Mouse (Mus musculus) embryonic facial prominence, embryonic 11.5 days (tissue): Measurements from ENCODE around the gene Rsph1. TPM values are rescaled to one million over a fixed set of nuclear protein-coding genes. Genes with fewer than 3 reads are reported as not detected.

Source experiments
- ATAC-seq: fragments of 200-750 bp; cut with Nextera tagmentation; replicated peaks from 2 replicates; pipeline ENCODE4 v1.8.0; 2017; ENCODE audit warnings: low read depth; ENCODE audit not compliant: insufficient number of reproducible peaks, low FRiP score, low TSS enrichment
- DNase-seq: peaks from one replicate; pipeline ENCODE4 v3.0.0-alpha.2; 2015; ENCODE audit warnings: low spot score
- H3K27ac ChIP-seq: fragments of 300-500 bp; sonication (generic); replicated peaks from 2 replicates; pipeline ENCODE4 v1.5.1; 2014; ENCODE audit warnings: mild to moderate bottlenecking, low read depth, low read length, control low read depth
- H3K27me3 ChIP-seq: fragments of 300-500 bp; sonication (generic); 2 replicates; pipeline ENCODE4 v1.6.1; 2014; ENCODE audit warnings: mild to moderate bottlenecking, low read length, moderate library complexity, mixed read lengths; ENCODE audit not compliant: control insufficient read depth, insufficient read depth
- H3K36me3 ChIP-seq: fragments of 300-500 bp; sonication (generic); replicated peaks from 2 replicates; pipeline ENCODE4 v1.6.1; 2014; ENCODE audit warnings: low read depth, mild to moderate bottlenecking, low read length, moderate library complexity, mixed read lengths; ENCODE audit not compliant: control insufficient read depth, insufficient read depth
- H3K4me1 ChIP-seq: fragments of 300-500 bp; sonication (generic); 2 replicates; pipeline ENCODE4 v1.6.1; 2014; ENCODE audit warnings: low read length, mixed read lengths; ENCODE audit not compliant: control insufficient read depth, insufficient read depth
- H3K4me2 ChIP-seq: fragments of 300-500 bp; sonication (generic); 2 replicates; pipeline ENCODE4 v1.6.1; 2014; ENCODE audit warnings: low read depth, mild to moderate bottlenecking, control low read depth, low read length, moderate library complexity
- H3K4me3 ChIP-seq: fragments of 300-500 bp; sonication (generic); 2 replicates; pipeline ENCODE4 v1.5.1; 2014; ENCODE audit warnings: low read depth, low read length, control low read depth
- H3K9ac ChIP-seq: fragments of 300-500 bp; sonication (generic); replicated peaks from 2 replicates; pipeline ENCODE4 v1.6.1; 2014; ENCODE audit warnings: mild to moderate bottlenecking, control low read depth, low read length
- H3K9me3 ChIP-seq: fragments of 300-500 bp; sonication (generic); replicated peaks from 2 replicates; pipeline ENCODE4 v1.6.1; 2016; ENCODE audit warnings: mild to moderate bottlenecking, low read length, inconsistent platforms, mixed read lengths; ENCODE audit not compliant: control insufficient read depth
- WGBS: fragments of 180-500 bp; shearing (Covaris S2); extraction: QIAGEN DNeasy Blood & Tissue Kit; methylation state at CpG from one replicate; pipeline ENCODE4 v1.1.7; 2014; 5-methylcytosine and 5-hydroxymethylcytosine counted together
- polyA plus RNA-seq: library from polyadenylated mRNA; unstranded; fragments of >200 nt; fragmentation: Nextera tagmentation; extraction: Ambion mirVana; gene quantifications from 2 replicates; pipeline ENCODE4 v1.2.1, GENCODE M21; 2014

Rsph1 gene
- polyA plus RNA-seq, 1 experiment from 2014 or later = 0.76 TPM

- Histone ChIP-seq H3K9me3 (no peaks in the 10 kb centered on the region), H3K4me1 (no peaks in the 10 kb centered on the region), H3K36me3 (no peaks in the 10 kb centered on the region), H3K27ac (no peak overlapping the region), H3K27me3 (peaks cover 14% of the 10 kb centered on the region), H3K9ac (no peak overlapping the region), H3K4me2 (no peak overlapping the region), H3K4me3 (no peak overlapping the region)
- no peak for DNase-seq
- ATAC-seq = no peak
- WGBS = 89% methylated on average over 6 of the region's 6 CpGs
These were observed 21.4 kb upstream of the Rsph1 start for GRCm38 (mm10) chr17:31298419-31299209.

- no peak overlapping the region for H3K9ac ChIP-seq
- H3K4me1 ChIP-seq = no peaks in the 10 kb centered on the region
- 21% methylated on average over 7 of the region's 7 CpGs for WGBS
- ATAC-seq (no peak), DNase-seq (no peak)
- H3K4me2 ChIP-seq = no peak overlapping the region
- H3K9me3 ChIP-seq = no peaks in the 10 kb centered on the region
- peaks cover 14% of the 10 kb centered on the region for H3K27me3 ChIP-seq
- no peak overlapping the region for H3K4me3 ChIP-seq
- no peak overlapping the region for H3K27ac ChIP-seq
- H3K36me3 ChIP-seq = no peaks in the 10 kb centered on the region
These were observed 20.3 kb upstream of the Rsph1 start for GRCm38 (mm10) chr17:31297521-31297939.

- peak; percentile 74 for ATAC-seq
- Histone ChIP-seq H3K36me3 (no peaks in the 10 kb centered on the region), H3K4me3 (peak overlapping the region; percentile 50), H3K27ac (0 out of 2 replicates have a peak overlapping the region, but pooled peaks have one; percentile 28), H3K27me3 (peaks cover 14% of the 10 kb centered on the region), H3K4me2 (peak overlapping the region; percentile 96), H3K9me3 (no peaks in the 10 kb centered on the region), H3K4me1 (no peaks in the 10 kb centered on the region), H3K9ac (peak overlapping the region; percentile 67)
- peak; percentile 66 for DNase-seq
- WGBS = 1% methylated on average over 66 of the region's 68 CpGs
These were observed 19.0 kb upstream of the Rsph1 start for GRCm38 (mm10) chr17:31295892-31296781.

GRCm38 (mm10) chr17:31295215-31295891 lies 18.2 kb upstream of the Rsph1 start:
- Histone ChIP-seq H3K27me3 (peaks cover 14% of the 10 kb centered on the region), H3K4me3 (peak overlapping the region; percentile 50), H3K9me3 (no peaks in the 10 kb centered on the region), H3K27ac (no peak overlapping the region), H3K9ac (no peak overlapping the region), H3K36me3 (no peaks in the 10 kb centered on the region), H3K4me1 (no peaks in the 10 kb centered on the region), H3K4me2 (peak overlapping the region; percentile 96)
- WGBS = 20% methylated on average over 25 of the region's 25 CpGs
- ATAC-seq (no peak), DNase-seq (peak; percentile 46)

- H3K4me2 ChIP-seq = no peak overlapping the region
These were observed 17.4 kb upstream of the Rsph1 start for GRCm38 (mm10) chr17:31294363-31295214.

GRCm38 (mm10) chr17:31290859-31291258 lies 13.7 kb upstream of the Rsph1 start:
- no peak for ATAC-seq
- Histone ChIP-seq H3K27ac (no peak overlapping the region), H3K4me3 (no peak overlapping the region), H3K36me3 (no peaks in the 10 kb centered on the region), H3K9ac (no peak overlapping the region), H3K27me3 (peaks cover 4% of the 10 kb centered on the region), H3K9me3 (no peaks in the 10 kb centered on the region), H3K4me1 (no peaks in the 10 kb centered on the region), H3K4me2 (no peak overlapping the region)
- DNase-seq = no peak
- WGBS = 70% methylated on average over 6 of the region's 6 CpGs

More at GRCm38 (mm10) chr17:31294363-31295214, 17.4 kb upstream of the Rsph1 start:
- 83% methylated on average over 15 of the region's 15 CpGs for whole genome bisulfite sequencing
- ATAC-seq = no peak
- no peak for DNase-seq
- Histone ChIP-seq H3K36me3 (no peaks in the 10 kb centered on the region), H3K27me3 (peaks cover 14% of the 10 kb centered on the region), H3K9ac (no peak overlapping the region), H3K9me3 (no peaks in the 10 kb centered on the region), H3K4me1 (no peaks in the 10 kb centered on the region), H3K27ac (no peak overlapping the region), H3K4me3 (no peak overlapping the region)

- H3K4me2 ChIP-seq = no peak overlapping the region
- H3K4me1 ChIP-seq = no peaks in the 10 kb centered on the region
- H3K9ac ChIP-seq = no peak overlapping the region
- DNase-seq (no peak), ATAC-seq (no peak)
- H3K4me3 ChIP-seq = no peak overlapping the region
- H3K36me3 ChIP-seq = no peaks in the 10 kb centered on the region
- H3K27ac ChIP-seq = no peak overlapping the region
- no peaks in the 10 kb centered on the region for H3K27me3 ChIP-seq
- H3K9me3 ChIP-seq = no peaks in the 10 kb centered on the region
These were observed 13.1 kb upstream of the Rsph1 start for GRCm38 (mm10) chr17:31290311-31290710.
